Mouse (Mus musculus) c-Kit-positive CD71-negative TER-119-negative erythroid progenitor cells, embryonic 14.5 days (primary cell): ENCODE results near the gene Gm20696.

Experiments
- DNase-seq: peaks from one replicate; pipeline ENCODE4 v3.0.0-alpha.2; 2013; ENCODE audit warnings: low read depth

The Gm20696 gene

GRCm38 (mm10) chr6:99625306-99625705, 41.3 kb downstream of the Gm20696 start:
- no peak for DNase-seq

- DNase-seq, result no peak
These were observed 42.1 kb downstream of the Gm20696 start for GRCm38 (mm10) chr6:99624542-99624941.

GRCm38 (mm10) chr6:99623641-99624040, 43.0 kb downstream of the Gm20696 start:
- no peak for DNase-seq

GRCm38 (mm10) chr6:99621167-99621566, 45.4 kb downstream of the Gm20696 start:
- DNase-seq, result no peak

- no peak for DNase-seq
These were observed 46.1 kb downstream of the Gm20696 start for GRCm38 (mm10) chr6:99620471-99620870.

- no peak for DNase-seq
These were observed 46.6 kb downstream of the Gm20696 start for GRCm38 (mm10) chr6:99619964-99620363.

GRCm38 (mm10) chr6:99619466-99619865, 47.1 kb downstream of the Gm20696 start:
- DNase-seq, result no peak

- no peak for DNase-seq
These were observed 48.7 kb downstream of the Gm20696 start for GRCm38 (mm10) chr6:99617867-99618266.

- DNase-seq, result no peak
These were observed 49.2 kb downstream of the Gm20696 start for GRCm38 (mm10) chr6:99617415-99617814.

- DNase-seq, result no peak
These were observed 51.3 kb downstream of the Gm20696 start for GRCm38 (mm10) chr6:99615272-99615751.

GRCm38 (mm10) chr6:99614566-99615271, 51.9 kb downstream of the Gm20696 start:
- no peak for DNase-seq

- no peak for DNase-seq
These were observed 54.7 kb downstream of the Gm20696 start for GRCm38 (mm10) chr6:99611866-99612265.

- DNase-seq, result no peak
These were observed 55.9 kb downstream of the Gm20696 start for GRCm38 (mm10) chr6:99610454-99611427.

GRCm38 (mm10) chr6:99606079-99606478, 60.5 kb downstream of the Gm20696 start:
- no peak for DNase-seq

GRCm38 (mm10) chr6:99604758-99605157, 61.8 kb downstream of the Gm20696 start:
- no peak for DNase-seq

GRCm38 (mm10) chr6:99602434-99602833, 64.2 kb downstream of the Gm20696 start:
- no peak for DNase-seq

- DNase-seq, result no peak
These were observed 65.7 kb downstream of the Gm20696 start for GRCm38 (mm10) chr6:99600886-99601285.

GRCm38 (mm10) chr6:99600168-99600793, 66.3 kb downstream of the Gm20696 start:
- peak; percentile 37 for DNase-seq

- DNase-seq, result no peak
These were observed 66.9 kb downstream of the Gm20696 start for GRCm38 (mm10) chr6:99599651-99600050.

- DNase-seq, result no peak
These were observed 67.4 kb downstream of the Gm20696 start for GRCm38 (mm10) chr6:99599229-99599628.

GRCm38 (mm10) chr6:99577040-99577439, 89.6 kb downstream of the Gm20696 start:
- DNase-seq, result no peak

- no peak for DNase-seq
These were observed 91.0 kb downstream of the Gm20696 start for GRCm38 (mm10) chr6:99575633-99576032.
